Mouse (Mus musculus) lung, embryonic 15.5 days (tissue): ENCODE measurements at regions not wholly inside any gene's neighbourhood (a gene's known extent, or its start where the extent isn't known, plus 50 kb on each side); places are given as distances from the start of the nearest gene placed in this dataset.

Source experiments
- ATAC-seq: fragments of 200-750 bp; cut with Nextera tagmentation; 2 replicates; pipeline ENCODE4 v1.8.0; 2017; ENCODE audit warnings: moderate number of reproducible peaks, borderline replicate concordance; ENCODE audit not compliant: low FRiP score, low TSS enrichment; ENCODE audit errors: extremely low read depth
- H3K27ac ChIP-seq: fragments of 300-500 bp; sonication (generic); 2 replicates; pipeline ENCODE4 v1.5.1; 2015; ENCODE audit warnings: moderate library complexity, mild to moderate bottlenecking, inconsistent platforms
- H3K27me3 ChIP-seq: fragments of 300-500 bp; sonication (generic); 2 replicates; pipeline ENCODE4 v1.6.1; 2015; ENCODE audit warnings: inconsistent platforms
- H3K36me3 ChIP-seq: fragments of 300-500 bp; sonication (generic); 2 replicates; pipeline ENCODE4 v1.6.1; 2015; ENCODE audit warnings: inconsistent platforms
- H3K4me1 ChIP-seq: fragments of 300-500 bp; sonication (generic); 2 replicates; pipeline ENCODE4 v1.6.1; 2015; ENCODE audit warnings: inconsistent platforms
- H3K4me2 ChIP-seq: fragments of 300-500 bp; sonication (generic); 2 replicates; pipeline ENCODE4 v1.6.1; 2015; ENCODE audit warnings: inconsistent platforms, mild to moderate bottlenecking, moderate library complexity
- H3K4me3 ChIP-seq: fragments of 300-500 bp; sonication (generic); 2 replicates; pipeline ENCODE4 v1.5.1; 2015; ENCODE audit warnings: mild to moderate bottlenecking, inconsistent platforms
- H3K9ac ChIP-seq: fragments of 300-500 bp; sonication (generic); 2 replicates; pipeline ENCODE4 v1.6.1; 2015; ENCODE audit warnings: inconsistent platforms
- H3K9me3 ChIP-seq: fragments of 300-500 bp; sonication (generic); 2 replicates; pipeline ENCODE4 v1.6.1; 2016; ENCODE audit warnings: inconsistent platforms
- whole genome bisulfite sequencing: fragments of 180-500 bp; shearing (Covaris S2); methylation state at CpG from one replicate; pipeline ENCODE4 v1.1.7; 2015; 5-methylcytosine and 5-hydroxymethylcytosine counted together

GRCm38 (mm10) chr2:83224018-83224417 lies 280.6 kb downstream of the Fsip2 start:
- Histone ChIP-seq H3K9ac (no peak overlapping the region), H3K9me3 (no peaks in the 10 kb centered on the region; the same call in 1 of the 2 replicates), H3K4me1 (no peaks in the 10 kb centered on the region), H3K27me3 (no peaks in the 10 kb centered on the region), H3K27ac (no peak overlapping the region), H3K36me3 (no peaks in the 10 kb centered on the region), H3K4me3 (no peak overlapping the region), H3K4me2 (no peak overlapping the region)
- whole genome bisulfite sequencing, result 68% methylated on average over 2 of the region's 2 CpGs
- no peak for ATAC-seq

GRCm38 (mm10) chr2:83226198-83226597 lies 282.8 kb downstream of the Fsip2 start:
- Histone ChIP-seq H3K4me2 (no peak overlapping the region), H3K4me1 (no peaks in the 10 kb centered on the region), H3K27ac (no peak overlapping the region), H3K4me3 (no peak overlapping the region), H3K36me3 (no peaks in the 10 kb centered on the region), H3K9ac (no peak overlapping the region), H3K9me3 (no peaks in the 10 kb centered on the region; the same call in 1 of the 2 replicates), H3K27me3 (no peaks in the 10 kb centered on the region)
- WGBS, result 80% methylated on average over 5 of the region's 5 CpGs
- ATAC-seq, result no peak

- Histone ChIP-seq H3K9me3 (no peaks in the 10 kb centered on the region), H3K36me3 (no peaks in the 10 kb centered on the region), H3K9ac (no peak overlapping the region), H3K4me2 (no peak overlapping the region), H3K27ac (no peak overlapping the region), H3K27me3 (no peaks in the 10 kb centered on the region), H3K4me1 (no peaks in the 10 kb centered on the region), H3K4me3 (no peak overlapping the region)
- no peak for ATAC-seq
- 44% methylated on average over 6 of the region's 6 CpGs for WGBS
Observed at GRCm38 (mm10) chr2:83251173-83252101, 308.0 kb downstream of the Fsip2 start.

- Histone ChIP-seq H3K27ac (no peak overlapping the region), H3K9ac (no peak overlapping the region), H3K9me3 (no peaks in the 10 kb centered on the region), H3K4me2 (no peak overlapping the region), H3K4me3 (no peak overlapping the region), H3K4me1 (no peaks in the 10 kb centered on the region), H3K27me3 (no peaks in the 10 kb centered on the region), H3K36me3 (no peaks in the 10 kb centered on the region)
- WGBS, result 74% methylated on average over 2 of the region's 2 CpGs
- ATAC-seq, result no peak
Observed at GRCm38 (mm10) chr2:83256811-83257321, 313.4 kb downstream of the Fsip2 start.

GRCm38 (mm10) chr2:83258613-83259012 lies 315.2 kb downstream of the Fsip2 start:
- H3K9ac ChIP-seq, result no peak overlapping the region
- H3K36me3 ChIP-seq, result no peaks in the 10 kb centered on the region
- 53% methylated on average over 3 of the region's 3 CpGs for whole genome bisulfite sequencing
- H3K27me3 ChIP-seq, result no peaks in the 10 kb centered on the region
- no peaks in the 10 kb centered on the region for H3K4me1 ChIP-seq
- no peak overlapping the region for H3K27ac ChIP-seq
- no peaks in the 10 kb centered on the region for H3K9me3 ChIP-seq
- no peak overlapping the region for H3K4me2 ChIP-seq
- ATAC-seq, result no peak
- no peak overlapping the region for H3K4me3 ChIP-seq

GRCm38 (mm10) chr2:83303515-83303914 lies 340.7 kb upstream of the Zc3h15 start:
- H3K4me2 ChIP-seq, result no peak overlapping the region
- no peaks in the 10 kb centered on the region for H3K36me3 ChIP-seq
- ATAC-seq, result no peak
- H3K27ac ChIP-seq, result no peak overlapping the region
- 60% methylated on average over 8 of the region's 8 CpGs for WGBS
- H3K4me1 ChIP-seq, result no peaks in the 10 kb centered on the region
- no peak overlapping the region for H3K9ac ChIP-seq
- H3K4me3 ChIP-seq, result no peak overlapping the region
- H3K27me3 ChIP-seq, result no peaks in the 10 kb centered on the region
- H3K9me3 ChIP-seq, result no peaks in the 10 kb centered on the region

GRCm38 (mm10) chr2:83332056-83332769 lies 312.0 kb upstream of the Zc3h15 start:
- Histone ChIP-seq H3K27me3 (no peaks in the 10 kb centered on the region), H3K4me3 (no peak overlapping the region), H3K27ac (no peak overlapping the region), H3K9ac (no peak overlapping the region), H3K36me3 (no peaks in the 10 kb centered on the region), H3K9me3 (no peaks in the 10 kb centered on the region), H3K4me1 (no peaks in the 10 kb centered on the region), H3K4me2 (no peak overlapping the region)
- ATAC-seq, result no peak
- WGBS, result 36% methylated on average over 5 of the region's 5 CpGs

GRCm38 (mm10) chr2:83332770-83333157 lies 311.5 kb upstream of the Zc3h15 start:
- Histone ChIP-seq H3K27ac (no peak overlapping the region), H3K4me1 (no peaks in the 10 kb centered on the region), H3K4me3 (no peak overlapping the region), H3K9me3 (no peaks in the 10 kb centered on the region), H3K4me2 (no peak overlapping the region), H3K36me3 (no peaks in the 10 kb centered on the region), H3K27me3 (no peaks in the 10 kb centered on the region), H3K9ac (no peak overlapping the region)
- peak; percentile 23; the same call in 1 of the 2 replicates for ATAC-seq
- 23% methylated on average over 5 of the region's 5 CpGs for WGBS

- no peaks in the 10 kb centered on the region for H3K36me3 ChIP-seq
- H3K9me3 ChIP-seq, result no peaks in the 10 kb centered on the region
- no peak overlapping the region for H3K4me3 ChIP-seq
- ATAC-seq, result no peak
- no peaks in the 10 kb centered on the region for H3K27me3 ChIP-seq
- no peak overlapping the region for H3K9ac ChIP-seq
- 28% methylated on average over 4 of the region's 4 CpGs for WGBS
- no peak overlapping the region for H3K27ac ChIP-seq
- no peaks in the 10 kb centered on the region for H3K4me1 ChIP-seq
- no peak overlapping the region for H3K4me2 ChIP-seq
Observed at GRCm38 (mm10) chr2:83337364-83337763, 306.9 kb upstream of the Zc3h15 start.

GRCm38 (mm10) chr2:83340168-83340567 lies 304.1 kb upstream of the Zc3h15 start:
- Histone ChIP-seq H3K27me3 (no peaks in the 10 kb centered on the region), H3K27ac (no peak overlapping the region), H3K4me2 (no peak overlapping the region), H3K9ac (no peak overlapping the region), H3K4me3 (no peak overlapping the region), H3K9me3 (no peaks in the 10 kb centered on the region), H3K4me1 (no peaks in the 10 kb centered on the region), H3K36me3 (no peaks in the 10 kb centered on the region)
- no peak for ATAC-seq
- 71% methylated on average over 6 of the region's 6 CpGs for WGBS
